Mouse (Mus musculus): ENCODE results near the gene Foxn3.

- no peak for TF ChIP-seq CTCF (IDR thresholded peaks at IDR 0.05; ENCODE audit: borderline replicate concordance, control insufficient read depth, extremely low read depth, insufficient read depth, low read length, poor library complexity)
- no peak for TF ChIP-seq POLR2A (IDR thresholded peaks at IDR 0.05; ENCODE audit: control insufficient read depth, extremely low read depth, insufficient read depth, low read length, poor library complexity)
Observed at GRCm38 (mm10) chr12:99298851-99299600, 264.4 kb downstream of the Foxn3 start.

Measured in thymus, adult 2 months (tissue).